Mouse (Mus musculus): ENCODE results near the gene Hdac11. TPM values are rescaled to one million over a fixed set of nuclear protein-coding genes. Genes with fewer than 3 reads are reported as not detected.
"Not testable (repeated sequence)": the region's sequence is repeated elsewhere in the genome, so short reads cannot be mapped to it uniquely, and the experiment has no call there.

Gene Hdac11
- polyA plus RNA-seq, 1 experiment from 2014 or later, result 13.2 TPM

DNA sequence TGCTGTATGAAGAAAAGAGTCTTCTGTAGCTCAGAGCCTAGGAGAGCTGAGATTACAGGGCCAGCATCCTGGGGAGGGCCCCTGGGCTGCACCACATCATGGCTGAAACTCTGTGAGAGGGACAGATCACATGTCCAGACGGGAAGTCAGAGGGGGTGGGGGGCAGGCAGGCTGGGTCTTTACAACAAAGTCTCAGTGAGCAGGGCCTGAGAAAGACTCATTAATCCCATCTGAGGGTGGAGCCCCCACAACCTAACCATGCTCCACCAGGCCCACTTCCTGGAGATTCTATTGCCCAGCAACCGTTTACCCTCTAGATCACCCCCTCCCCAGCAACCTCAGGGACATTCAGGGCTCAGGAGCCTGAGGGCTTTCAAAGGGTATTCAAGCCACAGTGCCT is 53.3 kb downstream of the Hdac11 start:
- Histone ChIP-seq H3K4me2 (replicated peaks; ENCODE audit: low read depth, low read length) (no peak overlapping the region), H3K27ac (ENCODE audit: low read depth, low read length) (no peak overlapping the region), H3K9me3 (ENCODE audit: control insufficient read depth, low read length) (no peaks in the 10 kb centered on the region), H3K4me1 (replicated peaks; ENCODE audit: control insufficient read depth, insufficient read depth, low read length) (0 out of 2 replicates have a peak, but pooled peaks cover 5% of the 10 kb centered on the region), H3K4me3 (ENCODE audit: low read depth, low read length) (no peak overlapping the region), H3K9ac (ENCODE audit: low read depth, low read length) (no peak overlapping the region), H3K36me3 (ENCODE audit: control insufficient read depth, insufficient read depth, low read length) (no peaks in the 10 kb centered on the region), H3K27me3 (ENCODE audit: control insufficient read depth, insufficient read depth, low read length) (peaks cover 4% of the 10 kb centered on the region)
- DNase-seq (ENCODE audit: low spot score), result no peak
- WGBS, result 0% methylated on average over 2 of the region's 2 CpGs
- ATAC-seq (ENCODE audit: low FRiP score), result 0 out of 2 replicates have a peak, but pooled peaks have one; percentile 27

DNA sequence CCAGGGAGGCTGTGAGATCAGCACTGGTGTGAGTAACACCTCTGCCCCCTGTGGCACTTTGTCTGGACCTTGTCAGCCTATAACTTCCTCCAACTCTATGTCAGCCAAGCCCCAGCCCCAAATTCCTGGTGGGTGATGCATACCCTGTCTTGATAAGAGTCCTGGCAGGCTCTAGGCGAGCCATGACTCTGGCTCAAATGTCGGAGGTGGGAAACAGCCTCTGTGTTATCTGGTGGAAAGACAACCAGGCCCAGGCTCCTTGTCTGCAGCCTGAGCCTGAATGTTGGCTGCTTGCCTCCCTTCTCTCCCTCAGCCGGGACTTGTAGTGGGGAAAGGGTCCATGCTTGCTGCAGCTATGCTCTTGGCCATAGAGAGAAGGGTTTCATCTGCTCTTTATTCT is 54.4 kb downstream of the Hdac11 start:
- no peak for DNase-seq (ENCODE audit: low spot score)
- H3K4me3 ChIP-seq (ENCODE audit: low read depth, low read length), result no peak overlapping the region
- H3K4me2 ChIP-seq (replicated peaks; ENCODE audit: low read depth, low read length), result no peak overlapping the region
- H3K9me3 ChIP-seq (ENCODE audit: control insufficient read depth, low read length), result no peaks in the 10 kb centered on the region
- H3K9ac ChIP-seq (ENCODE audit: low read depth, low read length), result no peak overlapping the region
- H3K27ac ChIP-seq (ENCODE audit: low read depth, low read length), result no peak overlapping the region
- 0 out of 2 replicates have a peak, but pooled peaks cover 5% of the 10 kb centered on the region for H3K4me1 ChIP-seq (replicated peaks; ENCODE audit: control insufficient read depth, insufficient read depth, low read length)
- 73% methylated on average over 3 of the region's 3 CpGs for WGBS
- no peaks in the 10 kb centered on the region for H3K36me3 ChIP-seq (ENCODE audit: control insufficient read depth, insufficient read depth, low read length)
- peaks cover 4% of the 10 kb centered on the region for H3K27me3 ChIP-seq (ENCODE audit: control insufficient read depth, insufficient read depth, low read length)
- no peak for ATAC-seq (ENCODE audit: low FRiP score)

DNA sequence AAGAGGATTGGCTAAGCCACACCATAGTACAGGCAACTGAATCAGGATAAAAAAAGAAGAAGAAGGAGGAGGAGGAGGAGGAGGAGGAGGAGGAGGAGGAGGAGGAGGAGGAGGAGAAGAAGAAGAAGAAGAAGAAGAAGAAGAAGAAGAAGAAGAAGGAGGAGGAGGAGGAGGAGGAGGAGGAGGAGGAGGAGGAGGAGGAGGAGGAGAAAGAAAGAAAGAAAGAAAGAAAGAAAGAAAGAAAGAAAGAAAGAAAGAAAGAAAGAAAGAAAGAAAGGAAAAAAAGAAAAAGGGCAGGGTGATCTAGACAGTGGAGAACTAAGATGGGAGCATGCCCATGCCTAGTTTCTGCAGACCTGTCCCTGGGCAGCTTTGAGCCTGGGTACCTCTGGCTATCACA is 55.7 kb downstream of the Hdac11 start, which contains the start of gene Fbln2:
TSS of gene Fbln2 (plus strand) at position 301 of the 400 bp plus-strand sequence.
- DNase-seq (ENCODE audit: low spot score); ATAC-seq (ENCODE audit: low FRiP score): not testable (repeated sequence)

DNA sequence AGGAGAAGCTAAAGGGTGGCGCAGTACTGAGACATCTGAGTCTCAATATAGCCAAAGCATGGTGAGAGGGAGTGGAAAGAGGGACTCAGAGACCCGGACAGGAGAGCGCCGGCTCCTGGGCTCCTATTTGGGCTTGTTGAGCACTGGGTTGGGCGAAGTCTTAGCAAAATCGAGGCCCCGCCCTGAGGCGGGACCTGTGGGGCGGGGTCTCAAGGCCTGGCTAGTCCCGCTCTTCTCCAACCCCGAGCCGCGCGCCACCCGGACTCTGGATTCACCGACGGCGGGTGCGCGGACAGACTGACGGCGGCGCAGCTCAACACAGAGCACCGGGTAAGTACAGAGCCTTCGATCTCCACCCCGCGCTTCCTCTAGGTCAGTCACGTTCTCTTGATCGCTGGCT is 56.1 kb downstream of the Hdac11 start:
- DNase-seq (ENCODE audit: low spot score) (peak; percentile 82), ATAC-seq (ENCODE audit: low FRiP score) (peak; percentile 72)
- H3K4me2 ChIP-seq (replicated peaks; ENCODE audit: low read depth, low read length), result peak overlapping the region; percentile 51
- peak overlapping the region; percentile 54 for H3K9ac ChIP-seq (ENCODE audit: low read depth, low read length)
- 1% methylated on average over 29 of the region's 29 CpGs for WGBS
- H3K36me3 ChIP-seq (ENCODE audit: control insufficient read depth, insufficient read depth, low read length), result no peaks in the 10 kb centered on the region
- peak overlapping the region; percentile 27 for H3K4me3 ChIP-seq (ENCODE audit: low read depth, low read length)
- 0 out of 2 replicates have a peak, but pooled peaks cover 5% of the 10 kb centered on the region for H3K4me1 ChIP-seq (replicated peaks; ENCODE audit: control insufficient read depth, insufficient read depth, low read length)
- H3K27me3 ChIP-seq (ENCODE audit: control insufficient read depth, insufficient read depth, low read length), result peaks cover 4% of the 10 kb centered on the region
- no peak overlapping the region for H3K27ac ChIP-seq (ENCODE audit: low read depth, low read length)
- H3K9me3 ChIP-seq (ENCODE audit: control insufficient read depth, low read length), result no peaks in the 10 kb centered on the region

More for the DNA sequence above, 55.7 kb downstream of the Hdac11 start, which contains the start of gene Fbln2:
- H3K4me1 ChIP-seq (replicated peaks; ENCODE audit: control insufficient read depth, insufficient read depth, low read length); H3K27ac ChIP-seq (ENCODE audit: low read depth, low read length); H3K9me3 ChIP-seq (ENCODE audit: control insufficient read depth, low read length); H3K36me3 ChIP-seq (ENCODE audit: control insufficient read depth, insufficient read depth, low read length); H3K27me3 ChIP-seq (ENCODE audit: control insufficient read depth, insufficient read depth, low read length): not testable (repeated sequence)
- Histone ChIP-seq H3K4me3 (ENCODE audit: low read depth, low read length) (peak within 1 kb of the TSS; percentile 27), H3K4me2 (replicated peaks; ENCODE audit: low read depth, low read length) (peak within 1 kb of the TSS; percentile 51), H3K9ac (ENCODE audit: low read depth, low read length) (peak within 1 kb of the TSS; percentile 54)

DNA sequence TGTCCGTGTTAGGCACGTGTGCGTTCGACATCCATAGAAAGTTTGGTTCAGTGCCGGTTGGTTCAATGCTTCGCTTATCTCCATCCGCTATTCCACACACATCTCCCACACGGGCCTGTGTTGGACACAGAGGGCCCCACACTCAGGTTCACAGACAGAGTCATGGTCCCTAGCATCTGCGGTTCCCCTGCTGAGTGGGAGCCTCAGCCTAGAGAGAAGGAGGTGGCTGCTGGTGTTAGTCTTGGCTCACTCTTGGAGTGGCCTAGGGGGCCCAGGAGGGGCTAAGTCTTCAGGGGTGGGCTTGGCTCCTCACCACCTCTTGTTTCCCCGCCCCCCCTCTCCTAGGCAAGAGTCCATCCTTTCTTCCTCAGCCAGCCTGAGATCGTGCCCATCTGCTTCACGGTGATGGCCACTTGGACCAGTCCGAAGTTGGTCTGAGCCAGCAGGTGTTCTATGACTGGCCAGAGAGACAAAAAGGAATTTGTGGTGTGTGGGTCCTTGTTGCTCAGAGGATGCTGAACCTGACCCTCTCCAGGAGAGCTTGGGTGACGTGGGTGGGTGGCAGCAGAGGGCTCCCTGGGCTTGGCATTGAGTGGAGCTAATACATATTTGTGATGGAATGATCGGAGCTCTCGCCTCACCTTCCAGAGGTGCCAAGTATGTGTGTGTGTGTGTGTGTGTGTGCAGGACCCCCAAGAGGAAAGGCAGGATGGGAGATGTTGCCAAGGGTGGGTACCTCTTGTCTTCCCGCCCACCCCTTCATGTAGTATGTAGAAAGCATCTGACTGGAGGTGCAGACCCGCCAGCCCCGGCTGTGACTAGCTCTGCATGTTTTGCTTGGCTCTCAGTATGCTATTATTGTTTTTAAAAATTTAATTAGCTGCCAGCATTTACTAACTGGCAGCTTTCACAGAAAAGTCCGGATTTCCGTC is 57.1 kb downstream of the Hdac11 start:
- DNase-seq (ENCODE audit: low spot score), result no peak
- Histone ChIP-seq H3K9ac (ENCODE audit: low read depth, low read length) (no peak overlapping the region; the same call in 1 of the 2 replicates), H3K4me3 (ENCODE audit: low read depth, low read length) (no peak overlapping the region; the same call in 1 of the 2 replicates), H3K27me3 (ENCODE audit: control insufficient read depth, insufficient read depth, low read length) (peaks cover 4% of the 10 kb centered on the region), H3K9me3 (ENCODE audit: control insufficient read depth, low read length) (no peaks in the 10 kb centered on the region), H3K4me1 (replicated peaks; ENCODE audit: control insufficient read depth, insufficient read depth, low read length) (0 out of 2 replicates have a peak, but pooled peaks cover 5% of the 10 kb centered on the region), H3K4me2 (replicated peaks; ENCODE audit: low read depth, low read length) (peak overlapping the region; percentile 51), H3K36me3 (ENCODE audit: control insufficient read depth, insufficient read depth, low read length) (no peaks in the 10 kb centered on the region), H3K27ac (ENCODE audit: low read depth, low read length) (no peak overlapping the region)
- no peak for ATAC-seq (ENCODE audit: low FRiP score)
- WGBS, result 62% methylated on average over 21 of the region's 21 CpGs

DNA sequence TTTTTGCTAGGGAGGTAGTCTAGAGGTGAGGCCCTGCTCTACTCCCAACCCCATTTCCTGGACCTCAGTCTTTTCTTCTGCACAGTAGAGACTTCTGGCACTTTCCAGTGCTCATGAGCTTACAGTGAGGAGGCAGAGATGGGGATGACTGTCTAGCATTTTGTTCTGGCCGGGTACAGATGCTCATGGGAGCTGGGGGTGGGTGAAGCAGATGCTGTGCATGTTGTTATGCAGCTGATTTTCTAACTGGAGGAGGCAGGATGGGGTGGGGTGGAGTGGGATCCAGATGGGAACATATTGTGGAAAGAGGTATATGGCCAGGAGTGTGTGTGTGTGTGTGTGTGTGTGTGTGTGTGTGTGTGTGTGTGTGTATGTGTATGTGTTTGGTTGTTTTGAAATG is 59.0 kb downstream of the Hdac11 start:
- WGBS, result 62% methylated on average over 1 of the region's 1 CpGs
- DNase-seq (ENCODE audit: low spot score) (no peak), ATAC-seq (ENCODE audit: low FRiP score) (no peak)
- 0 out of 2 replicates have a peak, but pooled peaks cover 5% of the 10 kb centered on the region for H3K4me1 ChIP-seq (replicated peaks; ENCODE audit: control insufficient read depth, insufficient read depth, low read length)
- no peak overlapping the region for H3K9ac ChIP-seq (ENCODE audit: low read depth, low read length)
- H3K4me3 ChIP-seq (ENCODE audit: low read depth, low read length), result no peak overlapping the region
- H3K36me3 ChIP-seq (ENCODE audit: control insufficient read depth, insufficient read depth, low read length), result no peaks in the 10 kb centered on the region
- no peaks in the 10 kb centered on the region for H3K9me3 ChIP-seq (ENCODE audit: control insufficient read depth, low read length)
- H3K27me3 ChIP-seq (ENCODE audit: control insufficient read depth, insufficient read depth, low read length), result peaks cover 4% of the 10 kb centered on the region
- H3K27ac ChIP-seq (ENCODE audit: low read depth, low read length), result no peak overlapping the region
- H3K4me2 ChIP-seq (replicated peaks; ENCODE audit: low read depth, low read length), result no peak overlapping the region

DNA sequence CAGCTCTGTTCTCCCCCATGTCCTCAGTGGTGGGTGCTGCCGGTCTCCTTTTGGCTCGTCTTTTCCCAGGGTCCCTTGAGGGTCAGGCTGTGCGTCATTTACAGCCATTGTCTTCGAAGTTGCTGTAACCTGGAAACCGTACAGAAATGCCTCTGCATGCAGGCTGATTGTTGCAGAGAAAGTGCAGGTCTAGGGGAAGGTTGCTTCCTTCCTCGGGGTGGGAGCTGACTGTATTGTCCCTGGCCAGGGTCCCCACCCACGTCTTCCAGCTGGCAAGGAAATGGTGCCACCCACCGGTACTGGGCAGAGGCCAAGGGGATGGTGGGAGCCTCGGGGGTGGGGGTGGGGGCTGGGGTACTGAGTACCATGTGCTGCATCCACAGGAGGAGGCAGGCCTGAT is 62.0 kb downstream of the Hdac11 start:
- no peak for DNase-seq (ENCODE audit: low spot score)
- H3K9ac ChIP-seq (ENCODE audit: low read depth, low read length), result no peak overlapping the region
- WGBS, result 57% methylated on average over 9 of the region's 9 CpGs
- H3K4me1 ChIP-seq (replicated peaks; ENCODE audit: control insufficient read depth, insufficient read depth, low read length), result no peaks in the 10 kb centered on the region
- no peaks in the 10 kb centered on the region for H3K9me3 ChIP-seq (ENCODE audit: control insufficient read depth, low read length)
- no peak for ATAC-seq (ENCODE audit: low FRiP score)
- H3K4me2 ChIP-seq (replicated peaks; ENCODE audit: low read depth, low read length), result no peak overlapping the region
- no peak overlapping the region for H3K4me3 ChIP-seq (ENCODE audit: low read depth, low read length)
- peaks cover 2% of the 10 kb centered on the region for H3K27me3 ChIP-seq (ENCODE audit: control insufficient read depth, insufficient read depth, low read length)
- no peaks in the 10 kb centered on the region for H3K36me3 ChIP-seq (ENCODE audit: control insufficient read depth, insufficient read depth, low read length)
- H3K27ac ChIP-seq (ENCODE audit: low read depth, low read length), result no peak overlapping the region

DNA sequence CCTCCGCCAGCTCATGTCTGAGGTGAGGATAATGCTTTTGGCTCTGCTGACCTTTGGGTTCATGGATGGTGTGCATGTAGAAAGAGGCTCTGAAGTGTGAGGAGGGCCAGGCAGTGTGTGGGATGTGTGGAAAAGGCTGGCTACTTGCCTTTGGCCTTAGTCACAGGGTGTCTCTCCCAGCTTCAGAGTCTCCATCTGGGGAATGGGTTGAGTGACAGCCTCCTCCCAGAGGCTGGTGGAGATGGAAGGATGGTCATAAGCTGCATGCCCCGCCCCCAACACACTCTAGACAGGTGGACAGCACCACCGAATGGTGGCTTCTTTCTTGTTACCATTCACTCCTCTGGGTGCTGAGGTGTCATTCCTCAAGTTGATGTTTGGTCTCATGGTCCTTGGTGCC is 62.4 kb downstream of the Hdac11 start:
- Histone ChIP-seq H3K4me2 (replicated peaks; ENCODE audit: low read depth, low read length) (no peak overlapping the region), H3K27me3 (ENCODE audit: control insufficient read depth, insufficient read depth, low read length) (no peaks in the 10 kb centered on the region), H3K36me3 (ENCODE audit: control insufficient read depth, insufficient read depth, low read length) (no peaks in the 10 kb centered on the region), H3K4me3 (ENCODE audit: low read depth, low read length) (no peak overlapping the region), H3K9ac (ENCODE audit: low read depth, low read length) (no peak overlapping the region), H3K27ac (ENCODE audit: low read depth, low read length) (no peak overlapping the region), H3K9me3 (ENCODE audit: control insufficient read depth, low read length) (no peaks in the 10 kb centered on the region), H3K4me1 (replicated peaks; ENCODE audit: control insufficient read depth, insufficient read depth, low read length) (no peaks in the 10 kb centered on the region)
- DNase-seq (ENCODE audit: low spot score) (no peak), ATAC-seq (ENCODE audit: low FRiP score) (no peak)
- WGBS, result 80% methylated on average over 3 of the region's 3 CpGs

DNA sequence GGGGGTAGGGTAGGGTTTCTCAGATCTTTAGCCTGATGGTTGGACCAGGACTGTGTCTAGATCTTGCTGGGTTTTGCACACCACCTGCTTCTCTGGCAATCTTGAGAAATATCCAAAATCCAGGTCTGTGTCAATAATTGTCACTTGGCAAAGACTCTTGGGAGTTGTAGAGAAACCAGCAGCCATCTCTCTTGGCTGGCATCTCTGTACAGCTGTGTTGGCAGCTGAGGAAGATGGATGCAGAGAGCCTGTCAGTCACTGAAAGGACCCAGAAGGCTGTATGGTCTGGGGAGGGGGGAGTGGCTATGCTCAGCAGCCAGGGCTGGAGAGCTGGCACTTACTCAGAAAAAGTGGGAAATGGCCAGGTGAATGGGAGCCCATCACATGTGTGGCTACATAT is 63.6 kb downstream of the Hdac11 start:
- H3K4me3 ChIP-seq (ENCODE audit: low read depth, low read length), result no peak overlapping the region
- H3K9me3 ChIP-seq (ENCODE audit: control insufficient read depth, low read length), result no peaks in the 10 kb centered on the region
- H3K9ac ChIP-seq (ENCODE audit: low read depth, low read length), result no peak overlapping the region
- ATAC-seq (ENCODE audit: low FRiP score) (no peak), DNase-seq (ENCODE audit: low spot score) (no peak)
- no peaks in the 10 kb centered on the region for H3K4me1 ChIP-seq (replicated peaks; ENCODE audit: control insufficient read depth, insufficient read depth, low read length)
- H3K27me3 ChIP-seq (ENCODE audit: control insufficient read depth, insufficient read depth, low read length), result no peaks in the 10 kb centered on the region
- no peak overlapping the region for H3K27ac ChIP-seq (ENCODE audit: low read depth, low read length)
- H3K4me2 ChIP-seq (replicated peaks; ENCODE audit: low read depth, low read length), result no peak overlapping the region
- no peaks in the 10 kb centered on the region for H3K36me3 ChIP-seq (ENCODE audit: control insufficient read depth, insufficient read depth, low read length)

All from hindbrain, embryonic 11.5 days (tissue).